Mouse (Mus musculus): ENCODE results near the gene Kif3b. TPM values are rescaled to one million over a fixed set of nuclear protein-coding genes. Genes with fewer than 3 reads are reported as not detected.

Gene Kif3b
- polyA plus RNA-seq, 1 experiment, result 27.1 TPM

- TF ChIP-seq CTCF (IDR thresholded peaks at IDR 0.05; ENCODE audit: borderline replicate concordance, insufficient read depth, low read depth, low read length) (no peak), POLR2A (IDR thresholded peaks at IDR 0.05; ENCODE audit: borderline replicate concordance, insufficient read depth, low read length) (no peak)
- WGBS, result 98% methylated on average over 5 of the region's 5 CpGs
- Histone ChIP-seq H3K27ac (ENCODE audit: insufficient read depth, low read length) (no peak overlapping the region), H3K4me1 (ENCODE audit: control insufficient read depth, insufficient read depth, low read length) (peaks cover 17% of the 10 kb centered on the region), H3K4me3 (replicated peaks; ENCODE audit: insufficient read depth, low read depth, low read length) (no peak overlapping the region), H3K27me3 (ENCODE audit: control insufficient read depth, insufficient read depth, low read length) (no peaks in the 10 kb centered on the region)
- DNase-seq, result no peak
Measured at GRCm38 (mm10) chr2:153301123-153301522, 9.9 kb downstream of the Kif3b start.

GRCm38 (mm10) chr2:153305240-153305639 lies 14.0 kb downstream of the Kif3b start:
- Histone ChIP-seq H3K27me3 (ENCODE audit: control insufficient read depth, insufficient read depth, low read length) (no peaks in the 10 kb centered on the region), H3K4me3 (replicated peaks; ENCODE audit: insufficient read depth, low read depth, low read length) (no peak overlapping the region), H3K27ac (ENCODE audit: insufficient read depth, low read length) (no peak overlapping the region), H3K4me1 (ENCODE audit: control insufficient read depth, insufficient read depth, low read length) (peaks cover 4% of the 10 kb centered on the region; the same call in 1 of the 2 replicates)
- 82% methylated on average over 6 of the region's 6 CpGs for WGBS
- TF ChIP-seq CTCF (IDR thresholded peaks at IDR 0.05; ENCODE audit: borderline replicate concordance, insufficient read depth, low read depth, low read length) (no peak), POLR2A (IDR thresholded peaks at IDR 0.05; ENCODE audit: borderline replicate concordance, insufficient read depth, low read length) (no peak)
- no peak for DNase-seq

GRCm38 (mm10) chr2:153308586-153308985 lies 17.4 kb downstream of the Kif3b start:
- no peak overlapping the region for H3K27ac ChIP-seq (ENCODE audit: insufficient read depth, low read length)

GRCm38 (mm10) chr2:153309106-153309505 lies 17.9 kb downstream of the Kif3b start:
- no peak for TF ChIP-seq CTCF (IDR thresholded peaks at IDR 0.05; ENCODE audit: borderline replicate concordance, insufficient read depth, low read depth, low read length)
- no peak for TF ChIP-seq POLR2A (IDR thresholded peaks at IDR 0.05; ENCODE audit: borderline replicate concordance, insufficient read depth, low read length)
- DNase-seq, result no peak
- no peak overlapping the region for H3K27ac ChIP-seq (ENCODE audit: insufficient read depth, low read length)
- no peak overlapping the region for H3K4me3 ChIP-seq (replicated peaks; ENCODE audit: insufficient read depth, low read depth, low read length)
- peaks cover 4% of the 10 kb centered on the region; the same call in 1 of the 2 replicates for H3K4me1 ChIP-seq (ENCODE audit: control insufficient read depth, insufficient read depth, low read length)
- no peaks in the 10 kb centered on the region for H3K27me3 ChIP-seq (ENCODE audit: control insufficient read depth, insufficient read depth, low read length)
- 53% methylated on average over 8 of the region's 8 CpGs for WGBS

More at GRCm38 (mm10) chr2:153308586-153308985, 17.4 kb downstream of the Kif3b start:
- Histone ChIP-seq H3K4me1 (ENCODE audit: control insufficient read depth, insufficient read depth, low read length) (peaks cover 4% of the 10 kb centered on the region; the same call in 1 of the 2 replicates), H3K4me3 (replicated peaks; ENCODE audit: insufficient read depth, low read depth, low read length) (no peak overlapping the region), H3K27me3 (ENCODE audit: control insufficient read depth, insufficient read depth, low read length) (no peaks in the 10 kb centered on the region)
- WGBS, result 24% methylated on average over 7 of the region's 7 CpGs
- no peak for TF ChIP-seq CTCF (IDR thresholded peaks at IDR 0.05; ENCODE audit: borderline replicate concordance, insufficient read depth, low read depth, low read length)
- no peak for TF ChIP-seq POLR2A (IDR thresholded peaks at IDR 0.05; ENCODE audit: borderline replicate concordance, insufficient read depth, low read length)
- peak; percentile 40 to 48 for DNase-seq

GRCm38 (mm10) chr2:153310228-153310627 lies 19.0 kb downstream of the Kif3b start:
- 75% methylated on average over 6 of the region's 6 CpGs for WGBS
- Histone ChIP-seq H3K27ac (ENCODE audit: insufficient read depth, low read length) (no peak overlapping the region), H3K4me3 (replicated peaks; ENCODE audit: insufficient read depth, low read depth, low read length) (no peak overlapping the region), H3K27me3 (ENCODE audit: control insufficient read depth, insufficient read depth, low read length) (no peaks in the 10 kb centered on the region), H3K4me1 (ENCODE audit: control insufficient read depth, insufficient read depth, low read length) (peaks cover 4% of the 10 kb centered on the region; the same call in 1 of the 2 replicates)
- no peak for DNase-seq
- no peak for TF ChIP-seq CTCF (IDR thresholded peaks at IDR 0.05; ENCODE audit: borderline replicate concordance, insufficient read depth, low read depth, low read length)
- TF ChIP-seq POLR2A (IDR thresholded peaks at IDR 0.05; ENCODE audit: borderline replicate concordance, insufficient read depth, low read length), result no peak

- no peak for TF ChIP-seq CTCF (IDR thresholded peaks at IDR 0.05; ENCODE audit: borderline replicate concordance, insufficient read depth, low read depth, low read length)
- TF ChIP-seq POLR2A (IDR thresholded peaks at IDR 0.05; ENCODE audit: borderline replicate concordance, insufficient read depth, low read length), result no peak
- no peak overlapping the region for H3K4me3 ChIP-seq (replicated peaks; ENCODE audit: insufficient read depth, low read depth, low read length)
- WGBS, result 90% methylated on average over 9 of the region's 9 CpGs
- peaks cover 4% of the 10 kb centered on the region; the same call in 1 of the 2 replicates for H3K4me1 ChIP-seq (ENCODE audit: control insufficient read depth, insufficient read depth, low read length)
- no peak for DNase-seq
- no peak overlapping the region for H3K27ac ChIP-seq (ENCODE audit: insufficient read depth, low read length)
- no peaks in the 10 kb centered on the region for H3K27me3 ChIP-seq (ENCODE audit: control insufficient read depth, insufficient read depth, low read length)
Measured at GRCm38 (mm10) chr2:153312884-153313283, 21.7 kb downstream of the Kif3b start.

- H3K27me3 ChIP-seq (ENCODE audit: control insufficient read depth, insufficient read depth, low read length), result no peaks in the 10 kb centered on the region
- no peak overlapping the region for H3K4me3 ChIP-seq (replicated peaks; ENCODE audit: insufficient read depth, low read depth, low read length)
- 92% methylated on average over 4 of the region's 4 CpGs for WGBS
- no peak for DNase-seq
- H3K27ac ChIP-seq (ENCODE audit: insufficient read depth, low read length), result no peak overlapping the region
- H3K4me1 ChIP-seq (ENCODE audit: control insufficient read depth, insufficient read depth, low read length), result no peaks in the 10 kb centered on the region
- TF ChIP-seq CTCF (IDR thresholded peaks at IDR 0.05; ENCODE audit: borderline replicate concordance, insufficient read depth, low read depth, low read length) (no peak), POLR2A (IDR thresholded peaks at IDR 0.05; ENCODE audit: borderline replicate concordance, insufficient read depth, low read length) (no peak)
Measured at GRCm38 (mm10) chr2:153318408-153318807, 27.2 kb downstream of the Kif3b start.

GRCm38 (mm10) chr2:153319036-153319643 lies 27.9 kb downstream of the Kif3b start:
- Histone ChIP-seq H3K27me3 (ENCODE audit: control insufficient read depth, insufficient read depth, low read length) (no peaks in the 10 kb centered on the region), H3K27ac (ENCODE audit: insufficient read depth, low read length) (no peak overlapping the region), H3K4me3 (replicated peaks; ENCODE audit: insufficient read depth, low read depth, low read length) (no peak overlapping the region), H3K4me1 (ENCODE audit: control insufficient read depth, insufficient read depth, low read length) (no peaks in the 10 kb centered on the region)
- TF ChIP-seq POLR2A (IDR thresholded peaks at IDR 0.05; ENCODE audit: borderline replicate concordance, insufficient read depth, low read length) (no peak), CTCF (IDR thresholded peaks at IDR 0.05; ENCODE audit: borderline replicate concordance, insufficient read depth, low read depth, low read length) (no peak)
- DNase-seq, result no peak
- 86% methylated on average over 8 of the region's 8 CpGs for WGBS

Measured in cerebellum, adult 2 months (tissue).